Mouse (Mus musculus) forebrain, embryonic 10.5 days (tissue): ENCODE measurements around the gene Tas2r143. TPM values are rescaled to one million over a fixed set of nuclear protein-coding genes. Genes with fewer than 3 reads are reported as not detected.

Source experiments
- DNase-seq: peaks from one replicate; pipeline ENCODE4 v3.0.0-alpha.2; 2017; ENCODE audit warnings: low spot score; ENCODE audit errors: extremely low spot score
- H3K27ac ChIP-seq: fragments of 300-500 bp; sonication (generic); 2 replicates; pipeline ENCODE4 v1.5.1; 2016; ENCODE audit warnings: mild to moderate bottlenecking
- H3K27me3 ChIP-seq: fragments of 300-500 bp; sonication (generic); 2 replicates; pipeline ENCODE4 v1.6.1; 2016; ENCODE audit warnings: mild to moderate bottlenecking; ENCODE audit not compliant: poor library complexity, severe bottlenecking
- H3K36me3 ChIP-seq: fragments of 300-500 bp; sonication (generic); replicated peaks from 2 replicates; pipeline ENCODE4 v1.6.1; 2016; ENCODE audit warnings: mild to moderate bottlenecking, moderate library complexity
- H3K4me1 ChIP-seq: fragments of 300-500 bp; sonication (generic); 2 replicates; pipeline ENCODE4 v1.6.1; 2016
- H3K4me3 ChIP-seq: fragments of 300-500 bp; sonication (generic); 2 replicates; pipeline ENCODE4 v1.5.1; 2016; ENCODE audit warnings: mild to moderate bottlenecking, moderate library complexity
- H3K9me3 ChIP-seq: fragments of 300-500 bp; sonication (generic); 2 replicates; pipeline ENCODE4 v1.6.1; 2016; ENCODE audit warnings: mild to moderate bottlenecking, moderate library complexity
- WGBS: fragments of 180-500 bp; shearing (Covaris S2); methylation state at CpG from one replicate; pipeline ENCODE4 v1.1.7; 2016; 5-methylcytosine and 5-hydroxymethylcytosine counted together
- polyA plus RNA-seq: library from polyadenylated mRNA; unstranded; fragments of >200 nt; fragmentation: Nextera tagmentation; extraction: Ambion mirVana; gene quantifications from 2 replicates; pipeline ENCODE4 v1.2.1, GENCODE M21; 2016

Tas2r143 gene
- polyA plus RNA-seq, 1 experiment from 2014 or later = not detected

DNA sequence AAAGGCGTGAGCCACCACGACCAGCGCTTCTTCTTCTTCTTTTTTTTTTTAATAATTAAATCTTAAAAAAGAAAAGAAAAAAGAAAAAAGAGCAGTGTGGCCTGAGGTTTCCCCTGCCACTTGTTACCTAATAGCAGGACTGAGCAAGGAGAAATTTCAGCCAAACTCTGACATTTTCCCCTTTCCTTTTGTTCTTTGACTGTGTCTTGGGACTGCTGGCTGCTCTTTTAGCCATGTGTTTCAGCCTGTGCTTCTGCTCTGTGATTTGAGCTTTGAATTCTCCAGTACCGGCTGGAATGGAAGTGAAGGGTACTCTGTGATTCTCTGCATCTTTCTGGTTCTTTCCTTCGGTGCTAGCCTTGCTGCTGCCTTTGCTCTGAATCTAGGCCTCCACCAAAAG lies 16.7 kb upstream of the Tas2r143 start:
- no peak for DNase-seq
- 89% methylated on average over 5 of the region's 5 CpGs for WGBS
- H3K27me3 ChIP-seq = peaks cover 20% of the 10 kb centered on the region; the same call in 1 of the 2 replicates
- peaks cover 12% of the 10 kb centered on the region for H3K4me1 ChIP-seq
- H3K36me3 ChIP-seq = no peaks in the 10 kb centered on the region
- H3K27ac ChIP-seq = no peak overlapping the region
- no peak overlapping the region for H3K4me3 ChIP-seq
- no peaks in the 10 kb centered on the region for H3K9me3 ChIP-seq

DNA sequence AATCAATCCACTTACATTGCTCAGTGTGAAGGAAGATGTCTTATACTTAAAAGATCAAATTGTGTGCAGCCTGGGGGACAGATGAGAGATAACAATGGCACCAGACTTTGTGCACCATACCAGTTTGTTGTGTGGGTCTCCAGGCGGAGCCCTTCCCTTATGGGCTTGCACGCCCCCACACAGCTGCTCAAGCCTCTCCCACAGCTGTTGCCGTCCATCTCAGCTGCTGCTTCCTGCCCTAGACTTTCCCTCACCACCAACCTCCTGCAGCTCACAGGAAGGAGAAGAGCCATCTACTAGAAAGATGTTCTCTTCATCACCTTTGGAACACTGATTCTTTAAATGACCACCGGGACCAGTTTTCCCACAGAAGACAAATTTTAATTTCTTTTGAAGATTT lies 14.4 kb upstream of the Tas2r143 start:
- Histone ChIP-seq H3K36me3 (no peaks in the 10 kb centered on the region), H3K4me3 (no peak overlapping the region), H3K27me3 (peaks cover 10% of the 10 kb centered on the region; the same call in 1 of the 2 replicates), H3K4me1 (peaks cover 11% of the 10 kb centered on the region), H3K27ac (no peak overlapping the region), H3K9me3 (no peaks in the 10 kb centered on the region)
- DNase-seq = no peak
- 75% methylated on average over 4 of the region's 4 CpGs for WGBS

DNA sequence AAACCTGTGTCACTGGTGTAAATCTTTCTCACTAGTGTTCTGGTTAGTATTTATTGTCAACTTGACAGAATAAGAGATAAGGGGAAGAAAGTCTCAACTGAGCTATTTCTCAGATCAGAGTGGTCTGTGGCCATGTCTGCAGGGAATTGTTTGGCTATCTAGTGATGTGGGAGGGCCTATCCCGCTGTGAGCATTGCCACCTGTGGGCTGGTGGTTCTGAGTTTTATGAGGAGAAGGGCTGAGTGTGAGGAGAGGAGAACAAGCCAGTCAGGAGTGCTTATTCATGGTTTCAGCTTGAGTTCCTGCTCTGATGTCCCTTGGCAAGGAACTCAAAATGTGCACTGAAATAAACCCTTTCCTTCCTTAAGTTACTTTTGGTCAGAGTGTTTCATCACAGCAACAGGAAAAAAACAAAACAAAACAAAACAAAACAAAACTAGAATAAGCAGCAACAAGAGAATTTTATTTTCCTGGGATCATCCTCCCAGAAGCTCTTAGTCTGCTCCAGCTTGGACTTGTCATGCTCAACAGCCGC lies 8.2 kb upstream of the Tas2r143 start:
- Histone ChIP-seq H3K27ac (no peak overlapping the region), H3K27me3 (no peaks in the 10 kb centered on the region), H3K9me3 (no peaks in the 10 kb centered on the region), H3K36me3 (no peaks in the 10 kb centered on the region), H3K4me1 (no peaks in the 10 kb centered on the region), H3K4me3 (no peak overlapping the region)
- no peak for DNase-seq
- WGBS = 65% methylated on average over 2 of the region's 2 CpGs

GRCm38 (mm10) chr6:42395960-42396809 lies 3.9 kb upstream of the Tas2r143 start:
- Histone ChIP-seq H3K9me3 (no peaks in the 10 kb centered on the region), H3K36me3 (no peaks in the 10 kb centered on the region), H3K27me3 (no peaks in the 10 kb centered on the region), H3K27ac (no peak overlapping the region), H3K4me1 (no peaks in the 10 kb centered on the region), H3K4me3 (no peak overlapping the region)
- DNase-seq = no peak
- 86% methylated on average over 9 of the region's 9 CpGs for WGBS

DNA sequence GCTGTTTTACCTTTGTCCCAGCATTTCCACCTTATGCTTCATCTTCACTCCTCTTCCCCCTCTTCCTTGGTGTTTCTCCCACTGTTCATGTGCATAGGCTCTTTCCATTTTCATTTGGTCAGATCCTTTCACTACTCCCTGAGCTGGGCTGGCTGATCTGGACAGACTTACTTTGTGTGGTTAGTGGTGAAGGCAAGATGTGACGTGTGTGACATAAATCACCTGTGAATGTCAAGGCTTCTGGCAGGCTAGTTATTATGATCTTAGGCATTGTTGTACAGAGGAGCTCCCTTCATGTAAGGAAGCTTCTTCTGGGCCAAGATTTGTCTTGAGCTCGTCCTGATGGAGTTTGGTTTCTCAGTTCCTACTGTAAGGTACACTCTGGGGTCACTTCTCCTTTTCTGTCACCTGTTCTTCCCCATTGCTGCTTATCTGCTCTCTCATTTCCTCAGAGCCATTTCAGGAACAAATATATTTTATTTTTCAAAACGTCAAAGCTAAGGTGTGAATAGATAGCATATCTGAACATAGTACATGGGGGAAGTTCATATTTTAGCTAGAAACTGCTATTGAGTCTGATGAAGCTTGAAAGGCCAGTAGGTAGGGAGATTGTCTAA lies 2.9 kb upstream of the Tas2r143 start:
- WGBS = 84% methylated on average over 3 of the region's 3 CpGs
- Histone ChIP-seq H3K27me3 (no peaks in the 10 kb centered on the region), H3K4me3 (no peak overlapping the region), H3K36me3 (no peaks in the 10 kb centered on the region), H3K9me3 (no peaks in the 10 kb centered on the region), H3K27ac (no peak overlapping the region), H3K4me1 (no peaks in the 10 kb centered on the region)
- DNase-seq = no peak

DNA sequence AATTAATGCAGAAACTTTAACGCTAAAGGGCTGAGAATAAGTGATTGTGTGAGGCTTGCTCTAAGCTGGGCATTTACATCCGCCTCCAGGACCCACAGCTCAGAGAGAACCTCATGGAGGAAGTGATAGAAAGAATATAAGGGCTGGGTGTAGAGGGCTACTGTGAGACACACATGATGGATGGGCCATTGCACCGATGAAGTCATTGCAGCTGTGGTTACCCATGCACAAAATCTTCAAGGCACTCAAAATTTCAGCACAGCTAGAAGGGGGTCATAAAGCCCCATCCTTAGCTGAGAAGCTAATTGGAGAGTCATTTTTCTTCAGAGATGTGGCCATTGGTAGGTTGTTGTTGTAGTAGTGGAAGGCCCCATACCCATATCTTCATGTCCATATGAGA lies 1.8 kb upstream of the Tas2r143 start:
- no peaks in the 10 kb centered on the region for H3K4me1 ChIP-seq
- no peak overlapping the region for H3K4me3 ChIP-seq
- H3K27me3 ChIP-seq = no peaks in the 10 kb centered on the region
- H3K27ac ChIP-seq = no peak overlapping the region
- H3K9me3 ChIP-seq = no peaks in the 10 kb centered on the region
- no peaks in the 10 kb centered on the region for H3K36me3 ChIP-seq
- 92% methylated on average over 3 of the region's 3 CpGs for WGBS
- no peak for DNase-seq

DNA sequence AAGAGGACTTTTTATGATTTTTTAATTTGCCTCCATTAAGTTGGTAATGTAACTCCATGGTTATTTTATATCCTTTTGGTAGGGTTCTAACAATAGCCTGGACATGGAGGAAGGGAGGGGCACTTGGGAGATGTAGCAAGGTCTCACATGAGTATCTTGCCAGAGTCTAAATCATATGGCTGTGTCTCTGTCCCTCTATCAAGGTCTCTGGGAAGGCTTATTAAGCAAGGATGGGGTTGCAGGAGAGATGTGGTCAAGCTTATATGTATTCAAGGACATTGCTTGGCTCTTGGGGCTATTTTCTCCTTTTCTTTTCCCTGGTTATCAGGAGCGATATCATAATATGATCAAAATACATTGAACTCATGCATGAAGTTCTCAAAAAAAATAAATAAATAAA lies 1.0 kb upstream of the Tas2r143 start:
- Histone ChIP-seq H3K4me3 (no peak overlapping the region), H3K36me3 (no peaks in the 10 kb centered on the region), H3K9me3 (no peaks in the 10 kb centered on the region), H3K27ac (no peak overlapping the region), H3K27me3 (no peaks in the 10 kb centered on the region), H3K4me1 (no peaks in the 10 kb centered on the region)
- DNase-seq = no peak
- WGBS = 95% methylated on average over 1 of the region's 1 CpGs

DNA sequence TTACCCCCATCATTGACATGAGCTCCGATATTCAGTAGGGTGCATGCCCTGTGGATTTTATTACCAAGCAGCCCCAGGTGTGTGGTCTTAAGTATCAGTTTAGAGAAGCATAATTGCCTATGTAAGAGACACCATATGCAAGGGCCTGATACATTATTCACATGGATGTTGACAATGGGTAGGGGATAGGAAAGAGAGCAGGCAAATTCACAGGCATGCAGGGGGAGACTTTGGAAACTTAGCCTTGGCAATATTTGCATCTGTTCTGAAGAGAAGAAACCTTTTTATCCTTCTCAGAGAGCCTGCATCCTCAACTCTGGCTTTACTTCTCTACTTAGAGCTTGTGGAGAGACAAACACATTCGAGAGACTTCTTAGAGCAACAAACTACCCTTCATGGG lies 5.1 kb downstream of the Tas2r143 start, which contains the start of gene Tas2r135:
Gene Tas2r135, plus strand, starts transcription at position 301 of the 400 bp plus-strand sequence.
- Histone ChIP-seq H3K27me3 (no peaks in the 10 kb centered on the region), H3K27ac (no peak within 1 kb of the TSS), H3K9me3 (no peaks in the 10 kb centered on the region), H3K4me1 (peaks cover 8% of the 10 kb centered on the region; the same call in 1 of the 2 replicates), H3K4me3 (no peak within 1 kb of the TSS), H3K36me3 (no peaks in the 10 kb centered on the region)
- WGBS = 92% methylated on average over 2 of the region's 2 CpGs
- DNase-seq = no peak

DNA sequence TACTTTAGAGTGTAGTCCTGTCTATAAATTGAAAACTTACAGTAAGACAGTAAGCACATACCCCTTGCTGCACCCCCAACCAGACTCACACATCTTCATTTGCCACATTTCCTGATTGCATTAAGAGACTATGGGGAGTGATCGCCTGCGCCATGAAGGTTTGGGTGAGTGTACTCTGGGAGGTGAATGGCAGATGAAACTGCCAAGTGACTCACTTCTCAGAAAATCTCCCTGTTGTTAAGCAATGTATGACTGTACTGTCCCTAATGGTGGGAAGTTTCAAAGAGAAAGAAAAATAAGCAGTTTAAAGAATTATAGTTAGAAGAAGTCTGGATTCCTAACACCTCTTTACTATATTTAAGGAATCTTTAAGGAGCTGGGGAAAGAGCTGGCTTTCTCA lies 19.4 kb downstream of the Tas2r143 start:
- no peak overlapping the region for H3K27ac ChIP-seq
- no peaks in the 10 kb centered on the region for H3K4me1 ChIP-seq
- H3K9me3 ChIP-seq = no peaks in the 10 kb centered on the region
- H3K4me3 ChIP-seq = no peak overlapping the region
- no peak for DNase-seq
- no peaks in the 10 kb centered on the region for H3K36me3 ChIP-seq
- H3K27me3 ChIP-seq = no peaks in the 10 kb centered on the region
- 93% methylated on average over 2 of the region's 2 CpGs for WGBS

- 77% methylated on average over 2 of the region's 2 CpGs for WGBS
- Histone ChIP-seq H3K4me3 (no peak overlapping the region), H3K27ac (no peak overlapping the region), H3K4me1 (no peaks in the 10 kb centered on the region), H3K36me3 (no peaks in the 10 kb centered on the region), H3K9me3 (no peaks in the 10 kb centered on the region), H3K27me3 (no peaks in the 10 kb centered on the region)
- DNase-seq = no peak
Observed at GRCm38 (mm10) chr6:42421439-42421838, 21.4 kb downstream of the Tas2r143 start.

GRCm38 (mm10) chr6:42424472-42424871 lies 24.4 kb downstream of the Tas2r143 start:
- no peaks in the 10 kb centered on the region for H3K36me3 ChIP-seq
- H3K4me3 ChIP-seq = no peak overlapping the region
- H3K4me1 ChIP-seq = no peaks in the 10 kb centered on the region
- no peaks in the 10 kb centered on the region for H3K27me3 ChIP-seq
- 93% methylated on average over 3 of the region's 3 CpGs for WGBS
- no peaks in the 10 kb centered on the region for H3K9me3 ChIP-seq
- DNase-seq = no peak
- no peak overlapping the region for H3K27ac ChIP-seq

DNA sequence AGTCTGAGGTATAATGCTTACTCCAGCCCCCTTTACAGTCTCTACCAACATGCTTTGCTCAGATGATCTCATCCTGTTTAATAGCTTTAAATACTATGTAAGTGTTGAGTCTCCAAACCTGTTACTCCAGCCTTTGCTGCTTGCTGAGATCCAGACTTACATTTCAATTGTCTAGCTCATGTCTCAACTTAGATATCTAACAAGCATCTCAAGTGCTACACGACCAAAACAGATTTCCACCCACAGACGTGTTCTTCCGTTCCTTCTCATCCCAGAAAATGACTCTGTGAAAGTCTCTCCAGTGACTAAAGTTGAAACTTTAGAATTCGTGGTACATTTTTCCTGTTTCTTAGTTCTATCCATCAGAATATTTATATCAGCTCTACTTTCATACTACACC lies 26.3 kb downstream of the Tas2r143 start:
- no peaks in the 10 kb centered on the region for H3K27me3 ChIP-seq
- H3K4me3 ChIP-seq = no peak overlapping the region
- H3K9me3 ChIP-seq = no peaks in the 10 kb centered on the region
- WGBS = 90% methylated on average over 4 of the region's 4 CpGs
- DNase-seq = no peak
- H3K36me3 ChIP-seq = no peaks in the 10 kb centered on the region
- no peak overlapping the region for H3K27ac ChIP-seq
- H3K4me1 ChIP-seq = no peaks in the 10 kb centered on the region

- Histone ChIP-seq H3K9me3 (no peaks in the 10 kb centered on the region), H3K4me3 (no peak overlapping the region), H3K36me3 (no peaks in the 10 kb centered on the region), H3K4me1 (no peaks in the 10 kb centered on the region), H3K27ac (no peak overlapping the region), H3K27me3 (no peaks in the 10 kb centered on the region)
- 66% methylated on average over 2 of the region's 2 CpGs for WGBS
- no peak for DNase-seq
Observed at GRCm38 (mm10) chr6:42433554-42433953, 33.5 kb downstream of the Tas2r143 start.
